Mouse (Mus musculus): ENCODE measurements around the gene Hpn.

The Hpn gene

DNA sequence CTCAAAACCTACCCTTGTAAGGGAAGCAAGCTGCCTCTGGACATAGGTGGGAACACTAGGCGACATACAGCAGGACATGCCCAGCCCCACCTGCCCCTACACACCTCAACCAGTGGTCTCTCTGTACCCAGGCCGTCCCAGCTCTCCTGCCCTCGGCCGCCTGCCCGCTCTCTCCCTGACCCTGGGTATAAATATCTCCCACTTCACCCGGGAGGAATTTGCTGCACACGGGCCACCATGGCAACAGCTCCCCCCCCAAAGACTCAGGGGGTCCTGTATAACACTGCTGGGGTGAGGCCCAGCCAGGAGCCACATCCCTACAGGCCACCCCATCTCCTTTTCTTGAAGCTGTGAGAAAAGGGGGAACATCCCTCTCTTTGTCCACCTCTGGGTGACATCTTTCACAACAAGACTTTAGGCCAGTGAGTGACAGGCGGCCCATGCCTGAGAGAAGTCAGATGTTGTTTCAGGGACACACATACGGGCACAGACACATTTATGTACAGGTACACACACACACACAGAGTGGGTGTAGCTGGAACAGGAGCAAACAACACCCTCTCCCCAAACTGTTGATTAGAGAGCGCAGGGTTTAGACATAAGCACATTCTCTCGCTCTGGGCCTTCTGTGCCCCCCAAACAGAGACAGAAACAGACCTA is 60.3 kb downstream of the Hpn start:
- DNase-seq (ENCODE audit: low read depth): no peak

- no peak for DNase-seq (ENCODE audit: low read depth)
Observed at GRCm38 (mm10) chr7:31053882-31054447, 61.1 kb downstream of the Hpn start.

- peak; percentile 53 for DNase-seq (ENCODE audit: low read depth)
Observed at GRCm38 (mm10) chr7:31052636-31053434, 62.3 kb downstream of the Hpn start.

- DNase-seq (ENCODE audit: low read depth): no peak
Observed at GRCm38 (mm10) chr7:31052251-31052635, 62.8 kb downstream of the Hpn start.

GRCm38 (mm10) chr7:31051321-31052021 is 63.6 kb downstream of the Hpn start, which contains the start of gene Fxyd7:
Gene Fxyd7, minus strand, starts transcription at chr7:31051467.
- no peak for DNase-seq (ENCODE audit: low read depth)

GRCm38 (mm10) chr7:31050921-31051320 is 64.2 kb downstream of the Hpn start:
- no peak for DNase-seq (ENCODE audit: low read depth)

- no peak for DNase-seq (ENCODE audit: low read depth)
Observed at GRCm38 (mm10) chr7:31050487-31050886, 64.6 kb downstream of the Hpn start.

DNA sequence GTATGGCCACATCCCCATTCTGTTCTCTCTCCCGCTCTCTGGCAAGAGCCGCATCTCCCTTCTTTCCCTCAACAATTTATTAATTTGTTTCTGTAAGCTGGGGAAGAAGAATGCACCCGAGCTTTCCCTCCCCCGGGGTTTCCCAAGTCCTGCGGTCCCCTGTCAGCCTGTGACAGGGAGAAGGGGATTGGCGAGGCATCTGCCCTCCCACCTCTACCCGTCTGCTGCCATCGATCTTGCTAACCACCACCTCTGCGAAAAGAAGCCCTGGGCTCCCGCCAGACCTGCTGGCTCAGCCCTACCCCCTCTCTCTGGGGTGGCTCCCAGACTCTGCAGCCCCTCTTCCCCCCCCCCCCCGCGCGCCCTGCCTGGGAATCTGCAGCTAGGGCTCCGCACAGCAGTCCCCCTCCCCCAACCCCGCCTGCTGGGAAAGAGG is 65.2 kb downstream of the Hpn start:
- DNase-seq (ENCODE audit: low read depth): no peak

GRCm38 (mm10) chr7:31049135-31049845 is 65.8 kb downstream of the Hpn start:
- DNase-seq (ENCODE audit: low read depth): peak; percentile 56
